Mouse (Mus musculus): ENCODE data around the gene Wipi1. TPM values are rescaled to one million over a fixed set of nuclear protein-coding genes. Genes with fewer than 3 reads are reported as not detected.

Gene Wipi1
- polyA plus RNA-seq, 1 experiment = 71.9 TPM

DNA sequence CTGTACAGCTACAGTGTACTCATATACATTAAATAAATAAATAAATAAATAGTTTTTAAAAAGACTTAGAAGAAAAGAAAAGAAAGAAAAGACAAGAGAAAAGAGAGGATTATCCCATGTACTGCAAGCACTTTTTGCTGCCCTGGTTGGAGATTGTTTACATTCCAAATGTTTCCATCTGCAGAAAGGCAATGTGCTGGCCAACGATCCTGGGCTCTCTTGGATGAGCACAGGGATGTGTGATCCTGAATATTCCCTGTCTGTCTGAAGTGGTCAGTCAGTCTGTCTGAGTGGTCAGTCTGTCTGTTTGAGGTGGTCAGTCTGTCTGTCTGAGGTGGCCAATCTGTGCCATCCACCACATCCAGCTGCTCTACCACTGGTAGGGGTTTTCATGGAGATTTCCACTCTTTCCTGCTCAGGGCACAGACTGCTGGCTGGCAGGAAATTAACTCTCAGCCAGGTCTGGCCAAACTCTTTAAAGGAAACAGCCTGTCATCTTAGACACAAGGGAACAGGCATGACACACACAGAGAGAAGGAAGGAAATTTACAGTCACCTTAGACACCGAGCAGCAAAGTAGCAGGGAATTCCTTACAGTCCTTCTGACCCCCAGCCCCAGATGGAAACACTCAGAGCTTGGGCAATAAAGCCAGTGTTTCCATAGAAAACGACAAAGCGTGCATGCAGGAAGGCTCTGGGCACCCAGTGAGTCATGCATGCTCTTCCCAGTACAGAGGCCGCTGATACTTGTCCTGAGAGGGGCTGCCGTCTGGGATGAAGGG lies 18.4 kb downstream of the Wipi1 start:
- no peak overlapping the region for H3K4me3 ChIP-seq
- H3K4me2 ChIP-seq (ENCODE audit: low read depth) = no peak overlapping the region
- no peak overlapping the region for H3ac ChIP-seq (ENCODE audit: control insufficient read depth, insufficient read length)
- peaks cover 42% of the 10 kb centered on the region for H3K36me3 ChIP-seq (ENCODE audit: control insufficient read depth, insufficient read depth)
- no peaks in the 10 kb centered on the region for H3K79me2 ChIP-seq (ENCODE audit: control insufficient read depth, insufficient read depth)
- no peak for TF ChIP-seq MYOD1 (IDR thresholded peaks at IDR 0.05; ENCODE audit: control insufficient read depth in 1 of 3, insufficient read length in 2 of 3, low read depth in 2 of 3)
- TF ChIP-seq SRF (IDR thresholded peaks at IDR 0.05; ENCODE audit: control insufficient read depth, insufficient read length, low read depth) = no peak
- no peak for TF ChIP-seq POLR2A (IDR thresholded peaks at IDR 0.05; ENCODE audit: insufficient read length, low read depth)
- TF ChIP-seq MAX (IDR thresholded peaks at IDR 0.05; ENCODE audit: low read depth) = no peak
- TF ChIP-seq E2F4 (IDR thresholded peaks at IDR 0.05; ENCODE audit: insufficient read depth) = no peak
- TF ChIP-seq USF1 (IDR thresholded peaks at IDR 0.05; ENCODE audit: low read depth) = no peak
- TF ChIP-seq CEBPB (IDR thresholded peaks at IDR 0.05; ENCODE audit: insufficient read depth, poor library complexity, severe bottlenecking) = no peak
- H3K27me3 ChIP-seq (ENCODE audit: control insufficient read depth, insufficient read depth, insufficient read length) = no peaks in the 10 kb centered on the region

DNA sequence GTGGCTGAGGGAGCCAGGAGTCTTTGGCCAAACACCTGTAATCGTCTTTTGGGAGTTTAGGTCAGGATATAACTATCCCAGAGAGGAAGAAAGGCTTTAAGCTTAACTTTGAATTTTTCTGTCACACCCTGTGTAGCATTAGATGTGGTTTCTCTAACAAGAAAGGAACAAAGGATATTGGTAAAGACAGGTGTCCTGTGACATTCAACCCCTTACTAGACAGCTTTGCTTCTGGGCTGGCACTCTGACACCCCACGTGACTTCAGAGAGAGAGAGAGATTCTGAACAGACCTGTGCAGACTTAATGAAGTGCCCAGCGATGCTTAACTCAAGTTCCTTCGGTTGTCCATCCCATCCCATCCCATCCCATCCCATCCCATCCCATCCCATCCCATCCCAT lies 20.3 kb downstream of the Wipi1 start:
- H3K79me2 ChIP-seq (ENCODE audit: control insufficient read depth, insufficient read depth) = no peaks in the 10 kb centered on the region
- TF ChIP-seq CEBPB (IDR thresholded peaks at IDR 0.05; ENCODE audit: insufficient read depth, poor library complexity, severe bottlenecking) (no peak), MYOD1 (IDR thresholded peaks at IDR 0.05; ENCODE audit: control insufficient read depth in 1 of 3, insufficient read length in 2 of 3, low read depth in 2 of 3) (no peak), TCF12 (IDR thresholded peaks at IDR 0.05; ENCODE audit: insufficient read depth, poor library complexity, severe bottlenecking) (no peak), POLR2A (IDR thresholded peaks at IDR 0.05; ENCODE audit: insufficient read length, low read depth) (no peak), POLR2AphosphoS2 (IDR thresholded peaks at IDR 0.05; ENCODE audit: insufficient read length, low read depth) (no peak), MAX (IDR thresholded peaks at IDR 0.05; ENCODE audit: low read depth) (no peak)

DNA sequence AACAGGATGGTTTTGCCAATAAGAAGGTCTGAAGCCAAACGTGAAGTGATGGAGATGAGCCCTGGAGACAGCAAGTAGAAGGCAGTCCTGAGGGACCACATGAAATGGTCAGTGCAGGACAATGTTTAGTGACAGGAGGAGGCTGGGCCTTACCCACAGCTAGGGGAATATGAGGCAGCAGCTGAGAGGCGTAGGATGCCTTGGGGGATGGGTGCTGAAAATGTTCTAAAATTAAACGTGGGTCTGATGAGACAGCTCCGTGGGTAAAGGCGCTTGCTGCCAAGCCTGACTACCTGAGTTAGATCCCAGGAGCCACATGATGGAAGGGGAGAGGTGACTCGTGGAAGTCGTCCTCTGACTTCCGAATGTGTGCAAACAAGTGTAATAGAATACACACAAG lies 21.8 kb downstream of the Wipi1 start:
- Histone ChIP-seq H3K4me3 (no peak overlapping the region), H3K79me2 (ENCODE audit: control insufficient read depth, insufficient read depth) (no peaks in the 10 kb centered on the region), H3K36me3 (ENCODE audit: control insufficient read depth, insufficient read depth) (peaks cover 18% of the 10 kb centered on the region), H3K27me3 (ENCODE audit: control insufficient read depth, insufficient read depth, insufficient read length) (no peaks in the 10 kb centered on the region), H3K4me2 (ENCODE audit: low read depth) (no peak overlapping the region), H3ac (ENCODE audit: control insufficient read depth, insufficient read length) (no peak overlapping the region)
- TF ChIP-seq TCF12 (IDR thresholded peaks at IDR 0.05; ENCODE audit: insufficient read depth, poor library complexity, severe bottlenecking) (no peak), MYOG (IDR thresholded peaks at IDR 0.05; ENCODE audit: control insufficient read depth in 1 of 3, insufficient read depth in 1 of 3, insufficient read length in 2 of 3, low read depth in 2 of 3) (no peak), MYOD1 (IDR thresholded peaks at IDR 0.05; ENCODE audit: control insufficient read depth in 1 of 3, insufficient read length in 2 of 3, low read depth in 2 of 3) (peak in 2 of 3 experiments; percentile 45 to 72), REST (IDR thresholded peaks at IDR 0.05; ENCODE audit: insufficient read depth, insufficient read length) (no peak)

More for the DNA sequence above, 20.3 kb downstream of the Wipi1 start:
- Histone ChIP-seq H3K36me3 (ENCODE audit: control insufficient read depth, insufficient read depth) (peaks cover 30% of the 10 kb centered on the region), H3K27me3 (ENCODE audit: control insufficient read depth, insufficient read depth, insufficient read length) (no peaks in the 10 kb centered on the region), H3ac (ENCODE audit: control insufficient read depth, insufficient read length) (no peak overlapping the region), H3K4me3 (no peak overlapping the region), H3K4me2 (ENCODE audit: low read depth) (no peak overlapping the region)

DNA sequence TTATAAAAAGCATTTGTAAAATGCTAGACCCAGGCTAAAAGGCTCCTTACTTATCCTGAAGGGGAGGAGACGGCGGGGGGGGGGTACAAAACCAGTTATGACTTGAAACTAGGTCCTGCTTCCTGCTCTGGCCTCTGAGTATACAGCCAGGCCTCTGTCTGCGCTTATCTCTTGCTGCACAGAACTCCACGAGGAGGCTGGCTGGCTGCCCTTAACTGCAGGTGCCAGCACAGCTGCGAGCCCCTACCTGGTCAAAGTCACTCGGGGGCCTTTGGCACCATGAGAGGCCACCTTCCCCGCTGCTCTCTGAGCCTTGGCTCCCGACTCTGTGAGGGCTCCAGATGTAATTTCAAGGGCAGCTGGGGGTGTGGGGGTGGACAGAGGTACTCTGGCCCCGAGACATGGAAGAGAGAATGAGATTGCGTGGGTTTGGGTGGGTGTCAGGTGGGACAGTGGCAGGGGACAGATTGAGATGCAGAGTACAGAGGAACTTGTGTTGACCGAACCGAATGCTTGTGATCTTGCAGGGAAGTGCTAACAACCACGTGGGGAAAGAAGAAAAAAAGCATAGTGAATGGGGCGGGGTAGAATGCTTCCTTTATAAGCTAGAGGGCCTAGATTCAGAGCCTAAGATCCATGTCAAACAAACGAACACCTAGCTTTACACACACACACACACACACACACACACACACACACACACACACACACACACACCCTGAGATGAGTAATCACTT lies 24.0 kb downstream of the Wipi1 start:
- peaks cover 23% of the 10 kb centered on the region for H3K36me3 ChIP-seq (ENCODE audit: control insufficient read depth, insufficient read depth)
- H3K4me2 ChIP-seq (ENCODE audit: low read depth) = no peak overlapping the region
- H3K79me2 ChIP-seq (ENCODE audit: control insufficient read depth, insufficient read depth) = no peaks in the 10 kb centered on the region
- H3ac ChIP-seq (ENCODE audit: control insufficient read depth, insufficient read length) = no peak overlapping the region
- TF ChIP-seq E2F4 (IDR thresholded peaks at IDR 0.05; ENCODE audit: insufficient read depth) (no peak), MYOG (IDR thresholded peaks at IDR 0.05; ENCODE audit: control insufficient read depth in 1 of 3, insufficient read depth in 1 of 3, insufficient read length in 2 of 3, low read depth in 2 of 3) (no peak), USF1 (IDR thresholded peaks at IDR 0.05; ENCODE audit: low read depth) (no peak), MAX (IDR thresholded peaks at IDR 0.05; ENCODE audit: low read depth) (no peak), TCF3 (IDR thresholded peaks at IDR 0.05; ENCODE audit: insufficient read length, low read depth) (no peak), SRF (IDR thresholded peaks at IDR 0.05; ENCODE audit: control insufficient read depth, insufficient read length, low read depth) (no peak), REST (IDR thresholded peaks at IDR 0.05; ENCODE audit: insufficient read depth, insufficient read length) (no peak), MYOD1 (IDR thresholded peaks at IDR 0.05; ENCODE audit: control insufficient read depth in 1 of 3, insufficient read length in 2 of 3, low read depth in 2 of 3) (no peak), TCF12 (IDR thresholded peaks at IDR 0.05; ENCODE audit: insufficient read depth, poor library complexity, severe bottlenecking) (no peak), POLR2AphosphoS2 (IDR thresholded peaks at IDR 0.05; ENCODE audit: insufficient read length, low read depth) (no peak), CEBPB (IDR thresholded peaks at IDR 0.05; ENCODE audit: insufficient read depth, poor library complexity, severe bottlenecking) (no peak), POLR2A (IDR thresholded peaks at IDR 0.05; ENCODE audit: insufficient read length, low read depth) (no peak)
- no peaks in the 10 kb centered on the region for H3K27me3 ChIP-seq (ENCODE audit: control insufficient read depth, insufficient read depth, insufficient read length)
- H3K4me3 ChIP-seq = no peak overlapping the region

DNA sequence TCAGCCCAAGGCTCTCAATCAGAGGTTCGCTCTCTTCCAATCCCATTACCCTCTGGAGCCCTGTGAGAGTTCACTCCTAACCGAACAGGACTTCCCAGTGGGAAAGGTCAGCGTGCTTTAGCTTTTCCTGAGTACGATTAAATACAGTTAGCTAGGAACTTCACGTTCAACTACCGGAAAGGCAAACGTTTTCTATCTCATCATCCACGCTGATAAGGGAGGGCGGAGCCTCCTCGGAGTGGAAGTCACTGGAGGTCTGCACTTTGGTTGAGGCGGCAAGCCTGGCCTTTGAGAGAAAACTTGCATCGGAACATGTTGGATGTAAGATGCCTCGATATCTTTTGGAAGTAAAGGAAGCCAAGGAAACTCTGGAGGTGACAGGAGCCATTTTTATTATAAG lies 24.7 kb downstream of the Wipi1 start:
- Histone ChIP-seq H3K4me3 (no peak overlapping the region), H3K27me3 (ENCODE audit: control insufficient read depth, insufficient read depth, insufficient read length) (no peaks in the 10 kb centered on the region), H3K79me2 (ENCODE audit: control insufficient read depth, insufficient read depth) (no peaks in the 10 kb centered on the region), H3K4me2 (ENCODE audit: low read depth) (no peak overlapping the region), H3ac (ENCODE audit: control insufficient read depth, insufficient read length) (no peak overlapping the region), H3K36me3 (ENCODE audit: control insufficient read depth, insufficient read depth) (peaks cover 19% of the 10 kb centered on the region)
- TF ChIP-seq CEBPB (IDR thresholded peaks at IDR 0.05; ENCODE audit: insufficient read depth, poor library complexity, severe bottlenecking) = no peak
